Mouse (Mus musculus) limb, embryonic 15.5 days (tissue): ENCODE data around the gene Nav2. TPM values are rescaled to one million over a fixed set of nuclear protein-coding genes. Genes with fewer than 3 reads are reported as not detected.

Experiments used
- ATAC-seq: fragments of 200-750 bp; cut with Nextera tagmentation; 2 replicates; pipeline ENCODE4 v1.8.0; 2017; ENCODE audit warnings: low read depth, moderate TSS enrichment; ENCODE audit not compliant: insufficient number of reproducible peaks, low FRiP score, low TSS enrichment
- H3K27ac ChIP-seq: fragments of 300-500 bp; sonication (generic); 2 replicates; pipeline ENCODE4 v1.5.1; 2015; ENCODE audit warnings: moderate library complexity, mild to moderate bottlenecking, inconsistent platforms
- H3K27me3 ChIP-seq: fragments of 300-500 bp; sonication (generic); 2 replicates; pipeline ENCODE4 v1.6.1; 2015; ENCODE audit warnings: inconsistent platforms
- H3K36me3 ChIP-seq: fragments of 300-500 bp; sonication (generic); 2 replicates; pipeline ENCODE4 v1.6.1; 2015; ENCODE audit warnings: inconsistent platforms
- H3K4me1 ChIP-seq: fragments of 300-500 bp; sonication (generic); 2 replicates; pipeline ENCODE4 v1.6.1; 2015; ENCODE audit warnings: inconsistent platforms
- H3K4me2 ChIP-seq: fragments of 300-500 bp; sonication (generic); 2 replicates; pipeline ENCODE4 v1.6.1; 2015; ENCODE audit warnings: mild to moderate bottlenecking, inconsistent platforms
- H3K4me3 ChIP-seq: fragments of 300-500 bp; sonication (generic); 2 replicates; pipeline ENCODE4 v1.5.1; 2015; ENCODE audit warnings: mild to moderate bottlenecking, inconsistent platforms
- H3K9ac ChIP-seq: fragments of 300-500 bp; sonication (generic); 2 replicates; pipeline ENCODE4 v1.6.1; 2015; ENCODE audit warnings: inconsistent platforms
- H3K9me3 ChIP-seq: fragments of 300-500 bp; sonication (generic); 2 replicates; pipeline ENCODE4 v1.6.1; 2016; ENCODE audit warnings: inconsistent platforms
- WGBS: fragments of 180-500 bp; shearing (Covaris S2); methylation state at CpG from one replicate; pipeline ENCODE4 v1.1.7; 2015; 5-methylcytosine and 5-hydroxymethylcytosine counted together
- polyA plus RNA-seq: library from polyadenylated mRNA; unstranded; fragments of >200 nt; fragmentation: Nextera tagmentation; extraction: Ambion mirVana; gene quantifications from 2 replicates; pipeline ENCODE4 v1.2.1, GENCODE M21; 2015

The Nav2 gene
- polyA plus RNA-seq, 1 experiment from 2014 or later, result 17.3 TPM

- Histone ChIP-seq H3K4me1 (peaks cover 45% of the 10 kb centered on the region), H3K4me3 (peak overlapping the region; percentile 39), H3K9ac (peak overlapping the region; percentile 18; the same call in 1 of the 2 replicates), H3K27ac (peak overlapping the region; percentile 5; the same call in 1 of the 2 replicates), H3K27me3 (no peaks in the 10 kb centered on the region), H3K36me3 (no peaks in the 10 kb centered on the region), H3K9me3 (no peaks in the 10 kb centered on the region), H3K4me2 (peak overlapping the region; percentile 51)
- WGBS, result 3% methylated on average over 24 of the region's 24 CpGs
- peak; percentile 26; the same call in 1 of the 2 replicates for ATAC-seq
Observed at GRCm38 (mm10) chr7:49522411-49523114, 614.0 kb downstream of the Nav2 start.

- Histone ChIP-seq H3K27ac (peak overlapping the region; percentile 5; the same call in 1 of the 2 replicates), H3K9me3 (no peaks in the 10 kb centered on the region), H3K9ac (no peak overlapping the region), H3K36me3 (no peaks in the 10 kb centered on the region), H3K4me1 (peaks cover 47% of the 10 kb centered on the region), H3K4me2 (peak overlapping the region; percentile 51), H3K27me3 (no peaks in the 10 kb centered on the region), H3K4me3 (peak overlapping the region; percentile 39)
- WGBS, result 16% methylated on average over 4 of the region's 4 CpGs
- ATAC-seq, result no peak
Observed at GRCm38 (mm10) chr7:49523115-49523445, 614.6 kb downstream of the Nav2 start.

- Histone ChIP-seq H3K27ac (peak overlapping the region; percentile 39; the same call in 1 of the 2 replicates), H3K4me2 (peak overlapping the region; percentile 51; the same call in 1 of the 2 replicates), H3K36me3 (no peaks in the 10 kb centered on the region), H3K4me3 (peak overlapping the region; percentile 39), H3K9ac (no peak overlapping the region), H3K9me3 (no peaks in the 10 kb centered on the region), H3K27me3 (no peaks in the 10 kb centered on the region), H3K4me1 (peaks cover 52% of the 10 kb centered on the region)
- 30% methylated on average over 5 of the region's 5 CpGs for WGBS
- no peak for ATAC-seq
Observed at GRCm38 (mm10) chr7:49523729-49524128, 615.2 kb downstream of the Nav2 start.

GRCm38 (mm10) chr7:49525348-49526100, 617.0 kb downstream of the Nav2 start:
- Histone ChIP-seq H3K27ac (no peak overlapping the region), H3K4me2 (peak overlapping the region; percentile 14; the same call in 1 of the 2 replicates), H3K9ac (no peak overlapping the region), H3K36me3 (no peaks in the 10 kb centered on the region), H3K27me3 (no peaks in the 10 kb centered on the region), H3K4me3 (no peak overlapping the region), H3K4me1 (peaks cover 50% of the 10 kb centered on the region), H3K9me3 (no peaks in the 10 kb centered on the region)
- ATAC-seq, result no peak
- WGBS, result 46% methylated on average over 11 of the region's 11 CpGs

- Histone ChIP-seq H3K9me3 (no peaks in the 10 kb centered on the region), H3K4me2 (0 out of 2 replicates have a peak overlapping the region, but pooled peaks have one; percentile 14), H3K27me3 (no peaks in the 10 kb centered on the region), H3K27ac (no peak overlapping the region), H3K36me3 (no peaks in the 10 kb centered on the region), H3K4me3 (no peak overlapping the region), H3K4me1 (peaks cover 44% of the 10 kb centered on the region), H3K9ac (no peak overlapping the region)
- no peak for ATAC-seq
- WGBS, result 69% methylated on average over 4 of the region's 4 CpGs
Observed at GRCm38 (mm10) chr7:49526101-49526499, 617.6 kb downstream of the Nav2 start.

GRCm38 (mm10) chr7:49527495-49527894, 619.0 kb downstream of the Nav2 start:
- Histone ChIP-seq H3K9me3 (no peaks in the 10 kb centered on the region), H3K36me3 (no peaks in the 10 kb centered on the region), H3K4me1 (peaks cover 31% of the 10 kb centered on the region), H3K9ac (no peak overlapping the region), H3K27me3 (no peaks in the 10 kb centered on the region), H3K27ac (peak overlapping the region; percentile 57), H3K4me2 (no peak overlapping the region), H3K4me3 (no peak overlapping the region)
- no peak for ATAC-seq
- WGBS, result 26% methylated on average over 4 of the region's 4 CpGs

- 12% methylated on average over 4 of the region's 4 CpGs for WGBS
- no peaks in the 10 kb centered on the region for H3K27me3 ChIP-seq
- no peak overlapping the region for H3K4me2 ChIP-seq
- H3K9ac ChIP-seq, result no peak overlapping the region
- H3K4me3 ChIP-seq, result no peak overlapping the region
- H3K9me3 ChIP-seq, result no peaks in the 10 kb centered on the region
- H3K27ac ChIP-seq, result peak overlapping the region; percentile 57
- peaks cover 26% of the 10 kb centered on the region for H3K4me1 ChIP-seq
- no peak for ATAC-seq
- no peaks in the 10 kb centered on the region for H3K36me3 ChIP-seq
Observed at GRCm38 (mm10) chr7:49527925-49528324, 619.4 kb downstream of the Nav2 start.

- Histone ChIP-seq H3K36me3 (no peaks in the 10 kb centered on the region), H3K9ac (no peak overlapping the region), H3K27ac (no peak overlapping the region), H3K27me3 (no peaks in the 10 kb centered on the region), H3K4me3 (no peak overlapping the region), H3K4me1 (peaks cover 19% of the 10 kb centered on the region), H3K9me3 (no peaks in the 10 kb centered on the region), H3K4me2 (no peak overlapping the region)
- WGBS, result 51% methylated on average over 2 of the region's 2 CpGs
- no peak for ATAC-seq
Observed at GRCm38 (mm10) chr7:49529498-49529897, 621.0 kb downstream of the Nav2 start.

- 72% methylated on average over 8 of the region's 8 CpGs for WGBS
- no peak overlapping the region for H3K4me3 ChIP-seq
- H3K9ac ChIP-seq, result no peak overlapping the region
- no peak overlapping the region for H3K27ac ChIP-seq
- ATAC-seq, result no peak
- no peak overlapping the region for H3K4me2 ChIP-seq
- H3K36me3 ChIP-seq, result 0 out of 2 replicates have a peak, but pooled peaks cover 3% of the 10 kb centered on the region
- H3K4me1 ChIP-seq, result peaks cover 3% of the 10 kb centered on the region; the same call in 1 of the 2 replicates
- no peaks in the 10 kb centered on the region for H3K27me3 ChIP-seq
- no peaks in the 10 kb centered on the region for H3K9me3 ChIP-seq
Observed at GRCm38 (mm10) chr7:49533571-49533970, 625.1 kb downstream of the Nav2 start.

GRCm38 (mm10) chr7:49534208-49534607, 625.7 kb downstream of the Nav2 start:
- no peak for ATAC-seq
- Histone ChIP-seq H3K9me3 (no peaks in the 10 kb centered on the region), H3K36me3 (0 out of 2 replicates have a peak, but pooled peaks cover 3% of the 10 kb centered on the region), H3K27ac (no peak overlapping the region), H3K4me1 (no peaks in the 10 kb centered on the region), H3K27me3 (no peaks in the 10 kb centered on the region), H3K4me3 (no peak overlapping the region), H3K9ac (no peak overlapping the region), H3K4me2 (no peak overlapping the region)
- 74% methylated on average over 6 of the region's 6 CpGs for WGBS

GRCm38 (mm10) chr7:49538360-49538759, 629.8 kb downstream of the Nav2 start:
- H3K9ac ChIP-seq, result no peak overlapping the region
- no peak overlapping the region for H3K4me2 ChIP-seq
- 0 out of 2 replicates have a peak, but pooled peaks cover 3% of the 10 kb centered on the region for H3K36me3 ChIP-seq
- no peak for ATAC-seq
- no peaks in the 10 kb centered on the region for H3K4me1 ChIP-seq
- H3K4me3 ChIP-seq, result no peak overlapping the region
- no peaks in the 10 kb centered on the region for H3K9me3 ChIP-seq
- no peaks in the 10 kb centered on the region for H3K27me3 ChIP-seq
- 60% methylated on average over 5 of the region's 5 CpGs for WGBS
- no peak overlapping the region for H3K27ac ChIP-seq

- Histone ChIP-seq H3K4me1 (peaks cover 7% of the 10 kb centered on the region; the same call in 1 of the 2 replicates), H3K9me3 (no peaks in the 10 kb centered on the region), H3K27ac (no peak overlapping the region), H3K4me3 (no peak overlapping the region), H3K36me3 (peaks cover 3% of the 10 kb centered on the region; the same call in 1 of the 2 replicates), H3K4me2 (no peak overlapping the region), H3K27me3 (no peaks in the 10 kb centered on the region), H3K9ac (no peak overlapping the region)
- WGBS, result 90% methylated on average over 9 of the region's 9 CpGs
- no peak for ATAC-seq
Observed at GRCm38 (mm10) chr7:49540181-49540580, 631.7 kb downstream of the Nav2 start.
